Mouse (Mus musculus) spleen, postnatal 36 days (tissue): Measurements from ENCODE around the gene Prn.

Experiments used
- DNase-seq, 2 experiments: peaks; one replicate each; pipeline ENCODE4 v3.0.0; 2022; ENCODE audit warnings: low spot score in 2 of 2, mixed read lengths in 1 of 2

The Prn gene

DNA sequence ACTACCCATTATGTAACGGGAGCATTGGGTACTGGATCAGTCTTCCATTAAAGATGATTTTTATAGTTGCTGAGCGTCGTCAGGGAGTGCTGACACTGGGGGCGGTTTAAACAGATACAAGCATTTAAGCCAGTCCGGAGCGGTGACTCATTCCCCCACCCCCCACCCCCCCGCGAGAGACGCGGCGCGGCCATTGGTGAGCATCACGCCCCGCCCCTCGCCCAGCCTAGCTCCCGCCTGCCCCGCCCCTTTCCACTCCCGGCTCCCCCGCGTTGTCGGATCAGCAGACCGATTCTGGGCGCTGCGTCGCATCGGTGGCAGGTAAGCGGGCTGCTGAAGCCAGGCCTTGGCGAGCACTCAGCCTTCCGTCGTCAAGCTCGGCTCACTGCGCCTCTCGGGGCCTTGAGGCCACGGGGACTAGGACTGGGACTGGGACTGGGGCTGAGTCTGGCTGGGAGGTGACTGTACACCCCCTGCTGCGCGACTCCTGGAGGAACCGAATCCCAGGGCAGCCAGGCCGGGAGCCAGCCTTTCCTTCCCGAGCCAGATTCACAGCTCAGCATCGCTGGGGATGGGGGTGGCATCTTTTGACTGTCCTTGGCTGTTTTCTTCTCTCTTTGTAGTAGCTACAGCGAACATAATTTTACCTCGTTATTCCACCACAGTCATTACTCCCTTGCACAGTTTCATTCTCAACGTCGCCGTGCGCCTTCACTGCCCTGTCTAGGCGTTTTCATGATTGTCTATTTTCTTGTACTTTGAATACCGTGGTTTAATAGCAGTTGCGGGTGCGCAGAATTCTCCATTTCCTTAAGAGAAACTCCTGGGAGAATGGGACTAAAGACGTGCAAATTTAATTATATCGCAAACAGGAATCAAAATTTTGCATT is at the start of gene Prn, which contains the start of gene Prnp:
Gene Prn, plus strand, starts transcription at position 275 of the 890 bp plus-strand sequence.
Gene Prnp, plus strand, starts transcription at position 246 of the 890 bp plus-strand sequence.
- peak; percentile 85 to 87 for DNase-seq

DNA sequence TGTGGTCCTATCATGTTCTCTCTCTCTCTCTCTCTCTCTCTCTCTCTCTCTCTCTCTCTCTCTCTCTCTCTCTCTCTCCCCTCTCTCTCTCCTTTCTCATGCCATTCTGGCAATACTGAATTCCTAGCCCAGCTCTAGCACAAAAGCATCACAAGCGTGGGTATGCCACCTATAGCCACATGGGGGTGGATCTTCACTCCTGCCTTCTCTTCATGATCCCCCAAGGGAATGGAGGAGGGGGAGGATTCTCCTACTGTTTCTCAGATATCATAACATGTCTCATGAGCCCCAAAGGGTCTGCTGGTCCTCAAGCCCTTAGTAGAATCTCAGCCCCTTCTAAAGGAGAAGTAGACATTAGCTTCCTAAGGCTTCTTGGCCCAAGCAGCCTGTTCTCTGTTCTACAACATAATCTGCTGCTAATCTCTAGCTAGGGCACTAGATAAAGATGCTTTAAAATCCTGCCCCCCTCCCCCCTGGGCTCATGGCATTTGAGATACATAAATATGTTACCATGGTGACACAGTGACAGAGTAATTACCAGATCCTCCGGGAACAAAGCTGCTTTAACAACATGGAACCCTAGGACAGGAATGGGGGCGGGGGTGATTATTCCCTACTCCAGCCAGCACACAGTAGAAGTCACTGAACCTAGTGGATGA is 47.0 kb upstream of the Prn start:
- DNase-seq: no peak

DNA sequence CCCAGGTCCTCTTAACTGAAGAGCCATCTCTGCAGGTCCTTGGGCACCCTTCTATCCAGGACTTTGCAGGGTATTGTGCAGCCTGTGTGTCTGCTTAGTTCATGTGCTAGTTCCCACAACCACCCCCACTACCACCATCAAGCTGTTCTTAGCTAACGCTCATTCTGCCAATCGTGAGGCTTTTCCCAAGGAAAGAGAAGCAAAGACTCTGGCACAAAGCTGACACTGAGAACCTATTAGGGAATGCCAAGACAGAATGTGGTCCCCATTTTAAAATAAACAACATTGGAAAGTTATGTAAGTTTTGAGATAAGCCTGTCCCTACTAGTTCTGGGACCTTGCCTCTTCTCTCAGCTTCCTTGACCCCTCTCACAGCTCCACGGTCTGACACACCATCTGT is 46.3 kb upstream of the Prn start:
- no peak for DNase-seq

DNA sequence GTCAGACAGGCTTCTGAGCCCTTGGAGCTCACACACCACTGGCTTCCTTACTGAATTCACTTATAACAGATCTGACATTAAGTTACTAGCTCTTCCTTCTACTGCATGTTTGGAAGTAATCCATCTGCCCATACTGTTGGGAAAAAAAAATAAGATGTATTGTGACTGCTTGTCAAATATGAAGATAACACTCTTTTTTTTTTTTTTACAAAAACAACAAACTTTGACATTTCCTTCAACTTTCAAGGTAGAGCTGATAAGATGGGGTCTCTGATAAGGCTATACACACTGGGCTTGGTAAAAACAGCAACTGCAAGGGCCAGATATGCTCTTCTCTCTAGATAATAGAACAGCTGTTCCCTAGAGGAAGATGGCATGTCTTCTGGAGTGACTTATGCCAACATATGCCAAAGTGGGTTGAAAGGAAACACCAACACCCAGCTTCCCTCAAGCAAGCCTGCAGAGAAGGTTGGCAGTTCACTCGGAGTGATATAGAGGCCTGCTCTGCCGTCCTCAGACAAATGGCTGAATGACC is 45.4 kb upstream of the Prn start:
- no peak for DNase-seq

DNA sequence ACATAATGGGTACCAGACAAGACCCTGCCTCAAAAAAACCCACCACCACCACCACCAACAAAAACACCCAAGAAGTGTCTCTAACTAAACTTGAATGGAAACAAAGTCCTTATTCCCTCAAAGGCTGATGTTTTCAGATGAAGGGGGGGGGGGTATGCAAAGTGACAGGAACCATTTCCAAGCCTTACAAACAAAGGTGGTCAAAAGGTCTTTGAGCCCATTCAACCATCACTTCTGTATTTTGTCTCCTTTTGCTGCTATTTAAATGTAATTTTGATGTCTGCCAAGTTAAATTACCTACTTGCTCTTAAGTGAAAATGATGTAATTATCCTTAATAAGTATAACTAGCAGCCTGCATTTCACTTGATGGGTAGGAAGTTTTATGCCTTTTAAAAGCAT is 43.1 kb upstream of the Prn start:
- no peak for DNase-seq

DNA sequence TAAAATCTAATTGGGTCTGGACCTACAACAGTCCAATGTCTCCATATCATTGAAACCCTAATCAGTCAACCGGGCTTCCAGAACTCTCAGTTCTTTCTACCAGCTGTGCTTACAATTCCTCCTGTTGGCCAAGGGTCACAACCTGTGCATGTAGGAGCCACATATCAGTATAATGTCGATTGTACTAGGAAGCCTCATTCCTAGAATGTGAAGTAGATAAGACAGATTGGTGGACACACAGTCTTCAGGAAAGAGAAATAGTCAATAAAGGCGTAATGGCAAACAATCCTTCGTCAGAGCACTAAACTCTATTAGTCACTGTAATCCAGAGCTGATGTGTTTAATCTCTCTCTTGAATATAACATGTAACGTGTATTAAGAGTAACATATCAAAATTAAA is 40.8 kb upstream of the Prn start:
- DNase-seq: no peak

DNA sequence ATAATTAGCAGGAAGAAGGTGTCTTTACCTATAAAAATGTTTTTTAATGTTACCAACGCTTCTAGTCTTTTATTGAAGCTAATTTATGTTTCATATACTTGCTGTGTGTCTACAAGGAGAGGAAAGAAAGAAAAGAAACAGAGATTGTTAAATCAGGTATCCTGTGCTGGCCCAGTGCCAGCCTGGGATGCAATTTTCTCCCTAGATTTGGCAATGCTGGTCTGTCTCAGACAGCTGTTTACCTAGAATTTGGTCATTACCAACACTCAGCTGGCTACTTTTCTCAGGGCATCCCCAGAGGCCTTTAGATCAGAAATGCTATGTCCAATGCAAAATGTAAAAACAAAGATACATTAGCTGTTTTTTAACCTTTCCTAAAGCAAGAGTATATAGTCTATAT is 36.4 kb upstream of the Prn start:
- DNase-seq: no peak

DNA sequence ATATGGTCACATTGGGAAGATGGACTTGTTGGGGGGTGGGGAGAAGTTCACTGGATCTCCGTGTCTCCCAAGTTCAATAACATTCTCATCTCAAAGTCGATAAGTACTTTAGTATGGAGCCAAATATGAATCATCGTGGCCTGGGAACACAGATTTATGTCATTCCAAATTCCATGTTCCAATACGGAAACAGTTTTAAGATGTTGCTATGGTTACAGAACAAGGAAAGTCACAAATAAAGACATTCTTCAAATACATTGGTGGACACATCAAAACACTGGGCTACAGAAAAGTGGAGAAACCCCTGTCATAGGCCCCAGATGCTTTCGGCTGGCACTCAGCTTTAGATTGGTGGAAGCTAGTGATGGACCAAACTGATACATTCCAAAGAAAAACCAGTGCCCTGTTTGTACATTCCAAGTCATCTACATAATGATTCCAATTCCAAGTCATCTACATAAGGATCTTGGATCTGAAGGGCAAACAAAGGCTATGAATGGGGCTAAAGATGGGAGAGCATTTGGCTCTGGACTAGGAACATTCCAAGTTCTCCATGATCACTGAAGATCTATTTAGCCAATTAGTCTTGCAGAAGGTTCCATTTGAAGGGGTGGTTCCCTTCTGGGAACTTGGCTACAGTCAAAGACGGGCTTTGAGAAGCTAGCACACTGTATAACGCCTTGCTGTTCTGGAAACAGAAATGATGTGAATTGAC is 33.0 kb upstream of the Prn start:
- DNase-seq: no peak

DNA sequence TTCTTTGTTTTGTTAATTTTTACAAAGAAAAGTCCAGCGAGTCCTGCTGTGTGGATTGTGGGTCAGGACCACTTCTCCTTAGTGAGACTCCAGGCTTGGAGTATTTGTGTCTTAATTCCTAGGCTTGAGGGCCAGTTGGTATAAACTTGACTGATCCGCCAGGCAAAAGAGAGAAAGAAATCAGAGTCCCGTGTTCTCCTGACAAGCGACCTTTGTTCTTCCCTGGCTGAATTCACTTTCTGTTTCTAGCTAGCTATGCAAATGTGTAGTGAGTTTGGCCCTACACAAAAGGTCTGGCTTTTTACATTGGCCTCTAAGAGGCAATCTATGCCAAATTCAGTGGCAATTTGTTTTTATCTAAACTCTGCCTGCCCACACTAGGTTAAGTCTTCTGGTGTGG is 28.0 kb upstream of the Prn start:
- DNase-seq: no peak

DNA sequence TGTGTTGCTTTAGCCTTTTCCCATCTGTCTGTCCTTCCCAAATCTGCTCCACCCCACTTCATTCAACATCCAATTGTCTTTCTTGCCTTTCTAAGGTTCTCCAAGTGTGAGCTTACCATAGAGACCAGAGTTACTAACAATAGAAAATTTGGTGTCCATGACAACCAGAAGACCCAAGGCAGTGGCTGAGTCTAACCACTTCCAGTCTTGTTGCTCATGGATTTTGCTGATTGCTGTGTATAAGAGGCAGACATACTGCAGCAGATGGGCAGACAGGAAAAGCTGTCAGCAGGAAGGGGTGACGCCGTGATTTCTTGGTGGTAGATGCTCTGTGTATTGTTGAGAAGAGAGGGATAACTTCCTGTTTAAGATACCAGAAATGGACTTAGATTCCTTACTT is 26.6 kb upstream of the Prn start:
- DNase-seq: no peak

DNA sequence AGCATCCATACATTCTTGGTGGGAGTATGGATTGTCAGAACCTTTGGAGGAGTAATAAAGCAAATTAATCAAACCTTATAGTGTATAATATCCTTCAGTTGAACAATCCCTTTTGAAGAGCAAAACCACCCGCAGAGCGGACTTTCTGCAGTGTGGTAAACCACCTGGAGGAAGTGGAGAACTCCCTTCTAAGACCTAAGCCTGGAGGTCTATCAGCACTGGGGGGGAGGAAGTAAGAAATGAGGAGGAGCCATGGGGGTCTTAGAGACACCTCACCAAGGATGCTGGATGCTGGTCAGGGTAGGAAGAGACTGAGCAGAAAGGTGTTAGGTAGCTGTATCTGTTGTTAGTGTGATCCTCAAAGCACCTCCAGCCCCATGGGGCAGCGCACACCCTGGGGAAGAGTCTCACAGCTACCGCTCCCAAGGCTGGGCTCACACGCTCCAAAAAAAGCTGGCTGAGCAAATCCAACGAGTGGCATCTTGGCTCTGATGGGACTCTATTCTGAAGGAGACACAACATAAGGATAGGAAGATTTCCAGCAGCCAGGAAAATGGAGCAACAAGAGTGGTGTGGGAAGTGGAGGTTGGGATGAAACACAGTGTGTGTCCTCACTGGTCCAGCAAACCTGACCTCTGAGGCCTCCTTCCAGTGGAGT is 23.1 kb upstream of the Prn start:
- DNase-seq: no peak

DNA sequence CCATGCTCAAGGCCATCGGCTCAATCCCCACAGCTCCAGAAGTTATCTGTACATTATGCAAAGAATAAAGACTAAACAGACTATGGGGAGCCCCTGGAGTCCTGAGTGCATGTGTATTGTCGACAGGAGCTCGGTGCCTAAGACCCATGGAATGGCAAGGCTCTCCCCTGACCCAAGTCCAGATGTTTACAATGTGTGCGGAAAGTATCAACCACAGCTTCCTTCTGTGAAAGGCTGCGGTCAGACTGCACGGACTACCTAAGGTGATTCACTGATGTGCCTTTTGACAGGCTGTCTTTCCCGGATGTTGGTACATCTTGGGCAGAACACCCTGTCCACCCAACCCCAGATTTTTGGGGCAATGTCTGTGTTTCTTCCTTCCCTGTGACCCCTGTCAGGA is 21.5 kb upstream of the Prn start:
- DNase-seq: peak; percentile 7 to 24

DNA sequence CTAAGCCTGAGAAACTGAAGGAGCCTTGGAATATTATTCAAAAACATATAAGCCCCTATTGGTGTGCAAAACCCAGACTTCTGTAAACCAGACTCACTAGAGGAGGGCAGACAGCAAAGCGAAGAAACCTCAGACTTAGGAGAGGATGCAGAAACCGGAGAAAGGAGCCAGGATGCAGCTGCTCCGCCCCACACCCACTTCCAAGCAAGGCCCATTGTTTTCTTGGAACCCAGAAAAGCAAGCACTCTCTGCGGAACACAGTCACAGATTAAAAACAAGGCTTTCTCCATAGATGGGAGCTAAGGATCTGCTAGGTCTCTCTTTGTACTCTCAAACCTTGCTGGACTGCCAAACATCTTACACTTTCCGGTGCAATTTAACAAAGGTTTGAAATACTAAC is 17.2 kb upstream of the Prn start:
- no peak for DNase-seq

DNA sequence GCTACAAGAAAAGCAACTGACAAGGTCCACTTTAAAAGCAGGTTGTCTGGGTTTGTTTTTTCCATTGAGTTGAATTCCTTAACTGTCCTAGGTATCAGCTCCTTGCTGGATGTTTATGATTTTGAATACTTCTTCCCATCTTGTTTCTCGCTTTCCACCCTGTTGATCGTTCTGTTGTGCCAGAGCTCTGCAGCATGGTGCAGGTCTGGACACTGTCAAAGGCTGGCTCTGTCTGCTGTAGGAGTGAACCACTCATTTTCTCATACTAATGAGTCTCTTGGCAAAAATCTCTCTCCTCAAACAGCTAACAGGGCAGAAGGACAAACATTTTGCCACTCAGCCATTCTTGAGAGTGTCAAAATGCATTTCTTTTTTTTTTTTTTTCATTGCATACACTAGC is 14.7 kb upstream of the Prn start:
- no peak for DNase-seq

DNA sequence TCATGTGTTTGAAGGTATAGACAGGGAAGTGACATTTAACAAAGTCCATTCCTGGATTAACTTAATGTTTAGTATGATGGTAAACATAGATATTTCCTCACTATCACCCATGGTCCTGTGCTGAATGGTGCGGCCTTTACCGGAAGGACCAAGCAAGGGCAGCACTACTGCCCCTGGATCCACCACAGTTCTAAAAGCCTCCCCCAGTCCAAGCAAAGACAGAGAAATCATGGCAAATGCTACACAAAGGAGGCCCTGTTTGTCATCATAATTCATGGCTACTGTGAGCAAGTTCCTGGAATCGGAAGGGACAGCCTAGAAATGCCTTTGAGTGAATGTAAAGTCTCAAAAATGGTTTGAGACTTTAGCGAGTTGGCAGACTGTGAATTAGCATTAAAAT is 13.7 kb upstream of the Prn start:
- no peak for DNase-seq

DNA sequence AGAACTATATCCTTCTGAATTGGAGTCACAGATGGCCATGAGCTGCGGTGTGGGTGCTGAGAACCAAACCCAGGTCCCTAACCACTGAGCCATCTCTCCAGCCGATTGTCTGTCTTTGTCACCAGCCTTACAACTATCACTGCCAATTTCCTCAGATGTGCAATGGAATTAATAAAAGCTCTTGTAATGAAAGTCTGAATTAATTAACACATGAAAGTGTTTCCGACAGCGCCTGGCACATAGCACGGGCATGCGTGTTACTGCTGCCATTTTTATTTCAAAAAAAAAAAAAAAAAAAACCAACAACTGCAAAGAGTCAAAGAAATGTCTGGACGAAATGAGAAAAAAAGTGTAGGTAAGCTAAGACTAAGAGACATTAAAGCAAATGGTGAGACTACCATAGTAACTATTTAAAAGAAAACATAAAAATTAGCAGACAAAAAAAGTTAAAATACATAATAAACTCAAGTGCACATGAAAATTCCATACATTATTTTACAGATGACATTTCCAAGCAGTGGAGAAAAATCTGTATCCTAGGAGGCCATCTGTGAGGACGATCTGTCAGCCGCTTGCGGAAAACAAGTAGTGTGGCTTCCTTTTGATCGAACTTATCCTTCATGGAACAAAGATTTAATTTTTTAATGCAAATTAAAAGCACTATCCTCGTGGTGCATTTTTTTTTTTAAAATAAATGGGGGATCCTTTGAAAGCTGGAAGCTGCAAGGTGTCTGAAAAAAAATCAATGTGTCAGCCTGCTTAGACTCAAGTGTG is 12.2 kb upstream of the Prn start:
- DNase-seq: no peak

DNA sequence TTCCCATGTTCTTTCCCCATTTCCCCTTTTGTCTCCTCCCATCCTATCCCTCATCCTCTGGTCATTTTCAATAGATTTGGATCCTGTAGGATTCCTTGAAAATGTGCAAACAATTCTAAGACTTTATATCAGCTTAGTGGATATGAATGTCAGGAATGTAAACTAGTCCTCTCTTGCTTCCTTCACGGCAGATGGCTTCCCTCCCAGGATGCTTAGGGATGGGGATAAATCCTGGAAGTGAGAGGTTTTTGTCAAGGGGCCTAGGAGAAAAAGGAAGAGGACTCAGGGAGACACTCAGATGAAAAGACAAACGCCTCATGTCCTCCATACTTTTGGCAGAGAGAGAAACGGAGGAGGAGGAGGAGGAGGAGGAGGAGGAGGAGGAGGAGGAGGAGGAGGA is 7.3 kb upstream of the Prn start:
- no peak for DNase-seq

DNA sequence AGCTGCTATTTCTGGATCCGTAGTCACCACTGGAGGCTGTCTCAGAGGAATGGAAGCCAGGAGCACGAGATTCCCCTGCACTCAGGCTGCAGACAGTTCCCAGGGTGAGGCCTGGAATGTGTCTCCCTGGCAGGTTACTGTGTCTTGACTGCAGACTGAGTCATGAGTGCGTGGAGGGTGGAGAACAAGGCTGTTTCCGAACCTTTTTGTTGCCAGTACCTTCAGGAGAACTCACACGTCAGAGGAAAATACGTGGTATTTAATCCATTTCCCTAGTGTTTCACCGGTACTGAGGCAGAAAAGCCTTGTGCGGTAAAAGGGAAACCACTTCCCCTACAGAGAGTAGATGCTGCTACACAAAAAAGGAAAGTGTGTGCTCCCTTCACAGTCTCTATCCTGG is 6.9 kb upstream of the Prn start:
- DNase-seq: no peak

DNA sequence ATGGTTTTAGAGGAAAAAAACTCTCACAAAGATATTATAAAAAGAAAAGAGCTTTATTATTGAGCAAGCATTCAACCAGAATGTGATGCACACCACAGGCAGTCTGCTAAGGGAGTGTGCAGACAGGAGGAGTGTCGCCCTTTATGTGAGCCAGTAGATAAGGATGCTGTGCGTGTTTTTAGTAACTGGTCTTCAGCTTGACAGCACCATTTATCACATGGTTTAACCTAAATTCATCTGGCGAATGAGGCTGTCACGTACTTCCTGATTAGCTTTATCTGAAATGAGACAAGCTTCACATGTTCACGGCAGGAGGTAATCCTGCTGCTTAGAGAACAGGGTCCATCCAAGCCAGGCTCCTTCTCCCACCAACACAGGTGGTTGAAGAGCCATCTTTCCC is 4.7 kb upstream of the Prn start:
- peak; percentile 19 to 39 for DNase-seq

DNA sequence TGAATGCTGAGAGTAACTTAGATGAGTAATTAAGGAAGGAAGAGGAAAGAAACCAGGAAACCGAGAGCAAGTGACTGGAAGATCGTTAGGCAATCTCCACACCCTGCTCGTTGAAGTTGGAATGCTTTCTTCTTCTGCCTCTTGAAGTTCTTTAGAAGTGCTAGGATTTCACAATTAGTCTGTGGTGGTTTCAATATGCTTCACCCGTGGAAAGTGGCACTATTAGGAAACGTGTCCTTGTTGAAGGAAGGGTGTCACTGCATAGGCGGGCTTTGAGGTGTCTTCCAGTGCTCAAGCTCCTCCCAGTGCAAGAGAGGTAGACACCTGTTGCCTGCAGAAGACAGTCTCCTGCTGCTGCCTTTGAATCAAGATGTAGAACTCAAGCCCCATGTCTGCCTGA is 4.0 kb upstream of the Prn start:
- peak in 1 of 2 experiments; percentile 15 for DNase-seq

DNA sequence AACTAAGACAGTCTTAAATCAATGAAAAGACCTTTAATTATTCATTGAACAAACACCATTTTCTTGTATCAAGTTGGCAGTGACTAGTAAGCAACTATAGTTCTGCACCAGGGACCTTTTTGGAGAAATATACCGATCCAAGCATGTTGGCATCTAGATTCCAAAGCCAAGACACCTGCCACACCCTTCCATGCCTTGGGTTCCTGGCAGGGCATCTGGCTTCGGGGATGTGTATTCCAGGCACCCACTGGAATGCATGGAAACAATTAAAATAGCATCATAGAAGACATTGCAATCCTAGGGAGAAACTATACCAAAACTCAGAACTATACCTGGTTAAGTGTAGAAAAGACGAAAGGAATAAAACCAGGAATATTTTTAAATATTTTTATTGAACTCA is 3.5 kb upstream of the Prn start:
- no peak for DNase-seq
